Mouse (Mus musculus): ENCODE measurements at regions not wholly inside any gene's neighbourhood (a gene's known extent, or its start where the extent isn't known, plus 50 kb on each side); places are given as distances from the start of the nearest gene placed in this dataset.

DNA sequence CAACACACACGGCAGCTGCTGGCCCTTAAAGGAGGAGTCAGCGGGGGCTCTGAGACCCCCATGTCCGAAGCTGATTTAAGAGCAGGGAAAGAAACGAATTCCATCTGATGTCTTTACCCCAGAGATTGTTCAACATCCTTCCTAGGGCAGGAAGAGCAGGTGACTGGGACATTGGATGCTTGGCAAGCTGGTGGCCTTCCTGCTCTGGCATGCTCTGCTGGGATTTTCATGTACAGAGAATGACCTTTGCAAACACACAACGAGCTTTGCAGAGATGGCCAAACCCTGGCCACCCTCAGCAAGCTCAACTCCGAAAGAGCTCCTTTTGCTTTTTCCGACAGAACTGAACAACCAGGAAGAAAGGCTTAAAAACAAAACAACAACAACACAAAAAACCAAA is 194.7 kb upstream of the Map3k1 start:
- Histone ChIP-seq H3K4me3 (ENCODE audit: insufficient read depth in 1 of 2, low read depth in 1 of 2, low read length in 2 of 2, poor library complexity in 1 of 2, severe bottlenecking in 1 of 2) (no peak overlapping the region), H3K9me3 (ENCODE audit: control insufficient read depth, insufficient read depth, low read depth, low read length) (no peaks in the 10 kb centered on the region), H3K27ac (ENCODE audit: insufficient read depth, low read depth, low read length, poor library complexity, severe bottlenecking) (no peak overlapping the region), H3K4me1 (ENCODE audit: control insufficient read depth in 2 of 2, insufficient read depth in 2 of 2, low read length in 2 of 2, poor library complexity in 1 of 2) (peaks cover 3 to 10% of the 10 kb centered on the region in 2 experiments; a peak in 3 of 4 replicates), H3K36me3 (ENCODE audit: control insufficient read depth, insufficient read depth, low read length, poor library complexity, severe bottlenecking) (no peaks in the 10 kb centered on the region), H3K9ac (ENCODE audit: insufficient read depth, low read depth, low read length, poor library complexity, severe bottlenecking) (no peak overlapping the region)
- in situ Hi-C loops (cut with MboI; ENCODE audit: low sequenced_read_pairs in 2 of 2, unreplicated experiment in 2 of 2): no loop called here
- no peak for DNase-seq (ENCODE audit: low read depth, low spot score)
- TF ChIP-seq ZC3H11A (IDR thresholded peaks at IDR 0.05; ENCODE audit: borderline replicate concordance, low read depth, low read length): no peak
- no peak for TF ChIP-seq ZNF384 (IDR thresholded peaks at IDR 0.05; ENCODE audit: low read depth, low read length)
- no peak for TF ChIP-seq MAFK (IDR thresholded peaks at IDR 0.05; ENCODE audit: insufficient read depth, low read depth, low read length)
- no peak for TF ChIP-seq CHD2 (IDR thresholded peaks at IDR 0.05; ENCODE audit: low read depth, low read length)

GRCm38 (mm10) chr13:112004126-112004525 is 195.3 kb upstream of the Map3k1 start:
- DNase-seq (ENCODE audit: low read depth, low spot score): no peak
- no peak overlapping the region for H3K9ac ChIP-seq (ENCODE audit: insufficient read depth, low read depth, low read length, poor library complexity, severe bottlenecking)
- H3K9me3 ChIP-seq (ENCODE audit: control insufficient read depth, insufficient read depth, low read depth, low read length): no peaks in the 10 kb centered on the region
- no peak overlapping the region for H3K4me3 ChIP-seq (ENCODE audit: insufficient read depth in 1 of 2, low read depth in 1 of 2, low read length in 2 of 2, poor library complexity in 1 of 2, severe bottlenecking in 1 of 2)
- TF ChIP-seq HCFC1 (IDR thresholded peaks at IDR 0.05; ENCODE audit: borderline replicate concordance, insufficient read depth, low read length): no peak
- TF ChIP-seq ZC3H11A (IDR thresholded peaks at IDR 0.05; ENCODE audit: borderline replicate concordance, low read depth, low read length): no peak
- TF ChIP-seq MAFK (IDR thresholded peaks at IDR 0.05; ENCODE audit: insufficient read depth, low read depth, low read length): no peak
- TF ChIP-seq CHD2 (IDR thresholded peaks at IDR 0.05; ENCODE audit: low read depth, low read length): no peak
- no peak for TF ChIP-seq ZNF384 (IDR thresholded peaks at IDR 0.05; ENCODE audit: low read depth, low read length)
- in situ Hi-C loops (cut with MboI; ENCODE audit: low sequenced_read_pairs in 2 of 2, unreplicated experiment in 2 of 2): no loop called here
- peaks cover 3 to 10% of the 10 kb centered on the region in 2 experiments; a peak in 3 of 4 replicates for H3K4me1 ChIP-seq (ENCODE audit: control insufficient read depth in 2 of 2, insufficient read depth in 2 of 2, low read length in 2 of 2, poor library complexity in 1 of 2)
- no peak overlapping the region for H3K27ac ChIP-seq (ENCODE audit: insufficient read depth, low read depth, low read length, poor library complexity, severe bottlenecking)
- H3K36me3 ChIP-seq (ENCODE audit: control insufficient read depth, insufficient read depth, low read length, poor library complexity, severe bottlenecking): no peaks in the 10 kb centered on the region

GRCm38 (mm10) chr13:112005421-112005820 is 196.6 kb upstream of the Map3k1 start:
- Histone ChIP-seq H3K36me3 (ENCODE audit: control insufficient read depth, insufficient read depth, low read length, poor library complexity, severe bottlenecking) (no peaks in the 10 kb centered on the region), H3K9me3 (ENCODE audit: control insufficient read depth, insufficient read depth, low read depth, low read length) (no peaks in the 10 kb centered on the region), H3K4me1 (ENCODE audit: control insufficient read depth in 2 of 2, insufficient read depth in 2 of 2, low read length in 2 of 2, poor library complexity in 1 of 2) (peaks cover 3 to 10% of the 10 kb centered on the region in 2 experiments; a peak in 3 of 4 replicates), H3K27ac (ENCODE audit: insufficient read depth, low read depth, low read length, poor library complexity, severe bottlenecking) (no peak overlapping the region), H3K9ac (ENCODE audit: insufficient read depth, low read depth, low read length, poor library complexity, severe bottlenecking) (no peak overlapping the region), H3K4me3 (ENCODE audit: insufficient read depth in 1 of 2, low read depth in 1 of 2, low read length in 2 of 2, poor library complexity in 1 of 2, severe bottlenecking in 1 of 2) (no peak overlapping the region)
- TF ChIP-seq ZNF384 (IDR thresholded peaks at IDR 0.05; ENCODE audit: low read depth, low read length) (no peak), MAFK (IDR thresholded peaks at IDR 0.05; ENCODE audit: insufficient read depth, low read depth, low read length) (no peak), HCFC1 (IDR thresholded peaks at IDR 0.05; ENCODE audit: borderline replicate concordance, insufficient read depth, low read length) (no peak), ZC3H11A (IDR thresholded peaks at IDR 0.05; ENCODE audit: borderline replicate concordance, low read depth, low read length) (no peak), CHD2 (IDR thresholded peaks at IDR 0.05; ENCODE audit: low read depth, low read length) (no peak)
- no peak for DNase-seq (ENCODE audit: low read depth, low spot score)
- in situ Hi-C loops (cut with MboI; ENCODE audit: low sequenced_read_pairs in 2 of 2, unreplicated experiment in 2 of 2): no loop called here

DNA sequence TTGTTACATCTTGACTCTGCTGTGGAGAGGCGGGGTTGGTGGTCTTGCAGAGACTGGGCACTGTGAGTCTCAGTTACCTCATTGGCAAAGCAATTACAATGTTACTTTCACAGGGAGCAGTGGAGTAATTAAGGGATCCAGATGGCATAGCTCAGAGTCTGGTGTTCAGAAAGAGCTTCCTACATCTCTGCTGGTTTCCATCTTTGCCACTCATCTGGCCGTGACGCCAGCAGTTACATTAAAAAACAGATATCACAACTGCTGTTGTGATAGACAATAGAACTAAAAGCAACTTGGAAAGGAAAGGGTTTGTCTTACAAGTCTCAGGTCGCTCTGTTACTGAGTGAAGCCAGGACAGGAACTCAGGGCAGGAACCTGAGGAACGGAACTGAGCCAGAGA is 200.0 kb upstream of the Map3k1 start:
- DNase-seq (ENCODE audit: low read depth, low spot score): no peak
- H3K4me1 ChIP-seq (ENCODE audit: control insufficient read depth in 2 of 2, insufficient read depth in 2 of 2, low read length in 2 of 2, poor library complexity in 1 of 2): no peaks in the 10 kb centered on the region
- TF ChIP-seq ZNF384 (IDR thresholded peaks at IDR 0.05; ENCODE audit: low read depth, low read length): no peak
- TF ChIP-seq CHD2 (IDR thresholded peaks at IDR 0.05; ENCODE audit: low read depth, low read length): no peak
- TF ChIP-seq MAFK (IDR thresholded peaks at IDR 0.05; ENCODE audit: insufficient read depth, low read depth, low read length): no peak
- TF ChIP-seq ZC3H11A (IDR thresholded peaks at IDR 0.05; ENCODE audit: borderline replicate concordance, low read depth, low read length): no peak
- TF ChIP-seq HCFC1 (IDR thresholded peaks at IDR 0.05; ENCODE audit: borderline replicate concordance, insufficient read depth, low read length): no peak
- in situ Hi-C loops (cut with MboI; ENCODE audit: low sequenced_read_pairs in 2 of 2, unreplicated experiment in 2 of 2): no loop called here
- H3K9me3 ChIP-seq (ENCODE audit: control insufficient read depth, insufficient read depth, low read depth, low read length): no peaks in the 10 kb centered on the region
- no peak overlapping the region for H3K27ac ChIP-seq (ENCODE audit: insufficient read depth, low read depth, low read length, poor library complexity, severe bottlenecking)
- H3K9ac ChIP-seq (ENCODE audit: insufficient read depth, low read depth, low read length, poor library complexity, severe bottlenecking): no peak overlapping the region
- no peaks in the 10 kb centered on the region for H3K36me3 ChIP-seq (ENCODE audit: control insufficient read depth, insufficient read depth, low read length, poor library complexity, severe bottlenecking)
- H3K4me3 ChIP-seq (ENCODE audit: insufficient read depth in 1 of 2, low read depth in 1 of 2, low read length in 2 of 2, poor library complexity in 1 of 2, severe bottlenecking in 1 of 2): no peak overlapping the region

- Histone ChIP-seq H3K4me1 (ENCODE audit: control insufficient read depth in 2 of 2, insufficient read depth in 2 of 2, low read length in 2 of 2, poor library complexity in 1 of 2) (no peaks in the 10 kb centered on the region), H3K36me3 (ENCODE audit: control insufficient read depth, insufficient read depth, low read length, poor library complexity, severe bottlenecking) (no peaks in the 10 kb centered on the region), H3K9ac (ENCODE audit: insufficient read depth, low read depth, low read length, poor library complexity, severe bottlenecking) (no peak overlapping the region), H3K27ac (ENCODE audit: insufficient read depth, low read depth, low read length, poor library complexity, severe bottlenecking) (no peak overlapping the region), H3K9me3 (ENCODE audit: control insufficient read depth, insufficient read depth, low read depth, low read length) (no peaks in the 10 kb centered on the region), H3K4me3 (ENCODE audit: insufficient read depth in 1 of 2, low read depth in 1 of 2, low read length in 2 of 2, poor library complexity in 1 of 2, severe bottlenecking in 1 of 2) (no peak overlapping the region)
- TF ChIP-seq ZNF384 (IDR thresholded peaks at IDR 0.05; ENCODE audit: low read depth, low read length) (no peak), ZC3H11A (IDR thresholded peaks at IDR 0.05; ENCODE audit: borderline replicate concordance, low read depth, low read length) (0 out of 2 replicates have a peak, but pooled peaks have one; percentile 7), HCFC1 (IDR thresholded peaks at IDR 0.05; ENCODE audit: borderline replicate concordance, insufficient read depth, low read length) (no peak), MAFK (IDR thresholded peaks at IDR 0.05; ENCODE audit: insufficient read depth, low read depth, low read length) (no peak), CHD2 (IDR thresholded peaks at IDR 0.05; ENCODE audit: low read depth, low read length) (no peak)
- in situ Hi-C loops (cut with MboI; ENCODE audit: low sequenced_read_pairs in 2 of 2, unreplicated experiment in 2 of 2): no loop called here
- peak; percentile 40 for DNase-seq (ENCODE audit: low read depth, low spot score)
Observed at GRCm38 (mm10) chr13:112009288-112009687, 200.5 kb upstream of the Map3k1 start.

Data from ES-E14 (cell line).